Mouse (Mus musculus) E14TG2a.4 (cell line): ENCODE data around the gene Kmt5a.

Experiments used
- CTCF ChIP-seq: conservative IDR thresholded peaks from 2 replicates; pipeline ENCODE4 v1.5.1; 2014; ENCODE audit warnings: low read length
- POU5F1 ChIP-seq: IDR thresholded peaks from 2 replicates; pipeline ENCODE4 v1.6.1; 2014; ENCODE audit warnings: low read length, borderline replicate concordance

DNA sequence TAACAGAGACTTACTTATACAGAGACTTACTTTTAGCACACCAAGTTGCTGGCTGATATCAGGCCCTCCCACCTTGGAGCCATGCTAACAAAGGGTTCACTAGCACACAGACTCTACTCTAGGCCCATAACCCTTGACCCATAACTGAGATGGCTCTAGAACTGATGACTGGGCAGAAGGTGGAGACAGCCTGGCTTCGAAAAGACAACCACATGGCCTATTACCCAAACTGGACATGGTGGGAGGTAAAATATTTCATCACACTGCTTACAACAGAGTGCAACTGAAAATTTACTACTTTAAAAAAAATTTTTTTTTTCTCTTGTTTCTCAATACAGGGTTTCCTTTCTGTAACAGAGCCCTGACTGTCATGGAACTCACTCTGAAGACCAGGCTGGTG, 28.0 kb downstream of the Kmt5a start:
- TF ChIP-seq CTCF = no peak
- TF ChIP-seq POU5F1 = no peak
